Comparison of ENCODE assay signal across 19 mouse cellular contexts in the genomic region with DNA sequence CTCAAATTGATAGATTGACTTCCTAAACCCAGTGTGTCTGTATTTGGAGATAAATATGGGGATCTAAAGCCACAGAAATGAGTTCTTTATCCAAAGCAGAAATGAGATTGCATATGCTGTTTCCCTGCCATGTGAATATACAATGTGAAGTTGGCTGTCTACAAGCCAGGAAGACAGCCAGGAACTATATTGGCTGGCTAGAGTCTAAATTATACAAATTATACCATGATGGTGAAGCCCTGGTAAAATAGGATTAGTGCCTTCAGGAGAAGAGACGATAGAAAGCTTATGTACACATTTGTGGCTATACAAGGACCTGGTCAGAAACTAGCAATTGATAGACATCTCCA. TPM values are rescaled to one million over a fixed set of nuclear protein-coding genes. Genes with fewer than 3 reads are reported as not detected.
"Had no signal": no experiment of that assay in that cellular context is flagged by ENCODE, and none has a peak within 500 bp of the region (broad histone marks: within the 10 kb centered on the region; RNA-seq: fewer than 3 reads in every experiment).

No protein-coding gene starts in this region.

- H3K9ac ChIP-seq: kidney, embryonic 15.5 days; limb, embryonic 12.5 days; limb, embryonic 15.5 days; liver, embryonic 14.5 days; liver, postnatal 0 days; lung, embryonic 14.5 days; midbrain, embryonic 13.5 days had no signal

- H3K4me2 ChIP-seq: kidney, embryonic 15.5 days; limb, embryonic 12.5 days; limb, embryonic 15.5 days; liver, embryonic 11.5 days; lung, embryonic 14.5 days; midbrain, embryonic 13.5 days had no signal

- ATAC-seq: liver, postnatal 0 days; lung, postnatal 0 days; midbrain, embryonic 13.5 days; midbrain, embryonic 16.5 days had no signal

- H3K27ac ChIP-seq: kidney, embryonic 15.5 days; limb, embryonic 12.5 days; limb, embryonic 15.5 days; liver, embryonic 14.5 days; macrophage; midbrain, embryonic 10.5 days; midbrain, embryonic 13.5 days had no signal

- DNase-seq: kidney, postnatal 10 days; kidney, postnatal 36 days; left cerebral cortex, postnatal 4 days; liver, postnatal 0 days; thymus, adult 18-20 months; thymus, postnatal 36 days had no signal

- H3K36me3 ChIP-seq: kidney, embryonic 15.5 days; limb, embryonic 12.5 days; limb, embryonic 15.5 days; midbrain, embryonic 10.5 days; midbrain, embryonic 13.5 days had no signal

- H3K4me3 ChIP-seq: kidney, embryonic 15.5 days; limb, embryonic 12.5 days; limb, embryonic 15.5 days; megakaryocyte, embryonic 14.5 days; midbrain, embryonic 10.5 days; midbrain, embryonic 13.5 days; myocyte had no signal

- H3K27me3 ChIP-seq: kidney, embryonic 15.5 days; limb, embryonic 12.5 days; limb, embryonic 15.5 days; megakaryocyte, embryonic 14.5 days; midbrain, embryonic 13.5 days had no signal

- H3K9me3 ChIP-seq: kidney, embryonic 15.5 days; limb, embryonic 12.5 days; limb, embryonic 15.5 days; megakaryocyte, embryonic 14.5 days; midbrain, embryonic 10.5 days; midbrain, embryonic 13.5 days had no signal

- H3K4me1 ChIP-seq: kidney, embryonic 15.5 days; limb, embryonic 12.5 days; limb, embryonic 15.5 days; megakaryocyte, embryonic 14.5 days had no signal

RNA-seq across cellular contexts. Expression of a gene that starts 38.5 kb away (rescaled TPM):
- polyA plus RNA-seq: macrophage, myocyte had no signal
